Mouse (Mus musculus): ENCODE data around the gene Eif4e2. TPM values are rescaled to one million over a fixed set of nuclear protein-coding genes. Genes with fewer than 3 reads are reported as not detected.
A peak's percentile ranks its signal among the peaks of the same experiment; 100 is the strongest.

The Eif4e2 gene
- polyA plus RNA-seq, 1 experiment, result 21.6 TPM

GRCm38 (mm10) chr1:87273514-87273942 lies 59.8 kb downstream of the Eif4e2 start:
- 80% methylated on average over 3 of the region's 3 CpGs for WGBS
- Histone ChIP-seq H3K36me3 (ENCODE audit: control insufficient read depth, insufficient read depth, low read length) (no peaks in the 10 kb centered on the region), H3K27me3 (ENCODE audit: control insufficient read depth, insufficient read depth, low read length) (no peaks in the 10 kb centered on the region), H3K4me3 (ENCODE audit: extremely low read depth, insufficient read depth, insufficient read length) (no peak overlapping the region), H3K4me1 (ENCODE audit: control insufficient read depth, insufficient read depth, insufficient read length) (no peaks in the 10 kb centered on the region), H3K27ac (ENCODE audit: insufficient read depth, low read length) (peak overlapping the region; percentile 45; the same call in 1 of the 2 replicates)
- no peak for DNase-seq (ENCODE audit: low read depth in 1 of 2, low spot score in 2 of 2)
- TF ChIP-seq POLR2A (IDR thresholded peaks at IDR 0.05; ENCODE audit: low read depth, low read length) (no peak), CTCF (IDR thresholded peaks at IDR 0.05; ENCODE audit: extremely low read depth, insufficient read depth, insufficient read length, insufficient replicate concordance) (no peak)

- Histone ChIP-seq H3K27me3 (ENCODE audit: control insufficient read depth, insufficient read depth, low read length) (no peaks in the 10 kb centered on the region), H3K27ac (ENCODE audit: insufficient read depth, low read length) (peak overlapping the region; percentile 45; the same call in 1 of the 2 replicates), H3K4me1 (ENCODE audit: control insufficient read depth, insufficient read depth, insufficient read length) (no peaks in the 10 kb centered on the region), H3K4me3 (ENCODE audit: extremely low read depth, insufficient read depth, insufficient read length) (no peak overlapping the region), H3K36me3 (ENCODE audit: control insufficient read depth, insufficient read depth, low read length) (no peaks in the 10 kb centered on the region)
- 88% methylated on average over 4 of the region's 4 CpGs for WGBS
- TF ChIP-seq CTCF (IDR thresholded peaks at IDR 0.05; ENCODE audit: extremely low read depth, insufficient read depth, insufficient read length, insufficient replicate concordance) (no peak), POLR2A (IDR thresholded peaks at IDR 0.05; ENCODE audit: low read depth, low read length) (no peak)
- no peak for DNase-seq (ENCODE audit: low read depth in 1 of 2, low spot score in 2 of 2)
Observed at GRCm38 (mm10) chr1:87274134-87274533, 60.4 kb downstream of the Eif4e2 start.

GRCm38 (mm10) chr1:87275151-87275550 lies 61.4 kb downstream of the Eif4e2 start:
- Histone ChIP-seq H3K27ac (ENCODE audit: insufficient read depth, low read length) (no peak overlapping the region), H3K27me3 (ENCODE audit: control insufficient read depth, insufficient read depth, low read length) (no peaks in the 10 kb centered on the region), H3K4me3 (ENCODE audit: extremely low read depth, insufficient read depth, insufficient read length) (no peak overlapping the region), H3K4me1 (ENCODE audit: control insufficient read depth, insufficient read depth, insufficient read length) (no peaks in the 10 kb centered on the region), H3K36me3 (ENCODE audit: control insufficient read depth, insufficient read depth, low read length) (no peaks in the 10 kb centered on the region)
- TF ChIP-seq CTCF (IDR thresholded peaks at IDR 0.05; ENCODE audit: extremely low read depth, insufficient read depth, insufficient read length, insufficient replicate concordance) (no peak), POLR2A (IDR thresholded peaks at IDR 0.05; ENCODE audit: low read depth, low read length) (no peak)
- 94% methylated on average over 12 of the region's 12 CpGs for WGBS
- DNase-seq (ENCODE audit: low read depth in 1 of 2, low spot score in 2 of 2), result no peak

- no peaks in the 10 kb centered on the region for H3K36me3 ChIP-seq (ENCODE audit: control insufficient read depth, insufficient read depth, low read length)
- no peak overlapping the region for H3K27ac ChIP-seq (ENCODE audit: insufficient read depth, low read length)
- H3K27me3 ChIP-seq (ENCODE audit: control insufficient read depth, insufficient read depth, low read length), result no peaks in the 10 kb centered on the region
- TF ChIP-seq POLR2A (IDR thresholded peaks at IDR 0.05; ENCODE audit: low read depth, low read length), result no peak
- DNase-seq (ENCODE audit: low read depth in 1 of 2, low spot score in 2 of 2), result no peak
- H3K4me1 ChIP-seq (ENCODE audit: control insufficient read depth, insufficient read depth, insufficient read length), result no peaks in the 10 kb centered on the region
- H3K4me3 ChIP-seq (ENCODE audit: extremely low read depth, insufficient read depth, insufficient read length), result no peak overlapping the region
- 82% methylated on average over 2 of the region's 2 CpGs for WGBS
Observed at GRCm38 (mm10) chr1:87276056-87276455, 62.3 kb downstream of the Eif4e2 start.

GRCm38 (mm10) chr1:87280281-87280680 lies 66.6 kb downstream of the Eif4e2 start:
- Histone ChIP-seq H3K4me3 (ENCODE audit: extremely low read depth, insufficient read depth, insufficient read length) (no peak overlapping the region), H3K27ac (ENCODE audit: insufficient read depth, low read length) (no peak overlapping the region), H3K27me3 (ENCODE audit: control insufficient read depth, insufficient read depth, low read length) (no peaks in the 10 kb centered on the region), H3K4me1 (ENCODE audit: control insufficient read depth, insufficient read depth, insufficient read length) (no peaks in the 10 kb centered on the region), H3K36me3 (ENCODE audit: control insufficient read depth, insufficient read depth, low read length) (no peaks in the 10 kb centered on the region)
- TF ChIP-seq POLR2A (IDR thresholded peaks at IDR 0.05; ENCODE audit: low read depth, low read length), result no peak
- no peak for TF ChIP-seq CTCF (IDR thresholded peaks at IDR 0.05; ENCODE audit: extremely low read depth, insufficient read depth, insufficient read length, insufficient replicate concordance)
- 69% methylated on average over 5 of the region's 5 CpGs for WGBS
- no peak for DNase-seq (ENCODE audit: low read depth in 1 of 2, low spot score in 2 of 2)

- 10% methylated on average over 20 of the region's 20 CpGs for WGBS
- DNase-seq (ENCODE audit: low read depth in 1 of 2, low spot score in 2 of 2), result no peak
- H3K4me1 ChIP-seq (ENCODE audit: control insufficient read depth, insufficient read depth, insufficient read length), result no peaks in the 10 kb centered on the region
- peak overlapping the region; percentile 51; the same call in 1 of the 2 replicates for H3K27ac ChIP-seq (ENCODE audit: insufficient read depth, low read length)
- H3K27me3 ChIP-seq (ENCODE audit: control insufficient read depth, insufficient read depth, low read length), result no peaks in the 10 kb centered on the region
- H3K36me3 ChIP-seq (ENCODE audit: control insufficient read depth, insufficient read depth, low read length), result no peaks in the 10 kb centered on the region
- no peak overlapping the region for H3K4me3 ChIP-seq (ENCODE audit: extremely low read depth, insufficient read depth, insufficient read length)
- TF ChIP-seq CTCF (IDR thresholded peaks at IDR 0.05; ENCODE audit: extremely low read depth, insufficient read depth, insufficient read length, insufficient replicate concordance) (no peak), POLR2A (IDR thresholded peaks at IDR 0.05; ENCODE audit: low read depth, low read length) (no peak)
Observed at GRCm38 (mm10) chr1:87281599-87282412, 68.1 kb downstream of the Eif4e2 start.

GRCm38 (mm10) chr1:87282413-87282788 lies 68.7 kb downstream of the Eif4e2 start:
- Histone ChIP-seq H3K4me3 (ENCODE audit: extremely low read depth, insufficient read depth, insufficient read length) (no peak overlapping the region), H3K27me3 (ENCODE audit: control insufficient read depth, insufficient read depth, low read length) (no peaks in the 10 kb centered on the region), H3K36me3 (ENCODE audit: control insufficient read depth, insufficient read depth, low read length) (no peaks in the 10 kb centered on the region), H3K27ac (ENCODE audit: insufficient read depth, low read length) (no peak overlapping the region; the same call in 1 of the 2 replicates), H3K4me1 (ENCODE audit: control insufficient read depth, insufficient read depth, insufficient read length) (no peaks in the 10 kb centered on the region)
- TF ChIP-seq CTCF (IDR thresholded peaks at IDR 0.05; ENCODE audit: extremely low read depth, insufficient read depth, insufficient read length, insufficient replicate concordance) (no peak), POLR2A (IDR thresholded peaks at IDR 0.05; ENCODE audit: low read depth, low read length) (no peak)
- no peak for DNase-seq (ENCODE audit: low read depth in 1 of 2, low spot score in 2 of 2)
- 68% methylated on average over 6 of the region's 6 CpGs for WGBS
